Mouse (Mus musculus) kidney, postnatal 14 days (tissue): ENCODE measurements at regions not wholly inside any gene's neighbourhood (a gene's known extent, or its start where the extent isn't known, plus 50 kb on each side); places are given as distances from the start of the nearest gene placed in this dataset.
A peak's percentile ranks its signal among the peaks of the same experiment; 100 is the strongest.
"Not testable (repeated sequence)": the region's sequence is repeated elsewhere in the genome, so short reads cannot be mapped to it uniquely, and the experiment has no call there.

Experiments
- DNase-seq: peaks from one replicate; pipeline ENCODE4 v3.0.0; 2022; ENCODE audit warnings: mixed read lengths

DNA sequence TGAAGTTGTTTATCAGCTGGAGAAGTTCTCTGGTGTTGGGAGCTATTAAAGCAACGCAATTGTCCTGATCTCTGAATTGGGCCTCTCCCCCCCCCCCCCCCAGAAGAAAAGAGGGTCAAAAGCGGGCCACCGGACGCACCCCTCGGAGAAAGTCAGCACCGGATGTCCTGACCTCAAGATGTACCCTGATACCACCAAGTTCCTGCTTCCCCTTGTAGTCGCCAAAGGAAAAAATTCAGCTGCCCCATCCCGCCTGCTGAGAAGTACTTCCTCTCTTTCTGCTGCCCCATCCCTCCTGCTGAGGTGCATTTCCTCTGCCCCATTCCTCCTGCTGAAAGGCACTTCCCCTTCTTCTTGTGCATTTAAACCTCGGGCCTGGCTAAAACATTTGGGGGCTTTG, 1191.1 kb upstream of the 1700008P02Rik start:
- not testable (repeated sequence) for DNase-seq

DNA sequence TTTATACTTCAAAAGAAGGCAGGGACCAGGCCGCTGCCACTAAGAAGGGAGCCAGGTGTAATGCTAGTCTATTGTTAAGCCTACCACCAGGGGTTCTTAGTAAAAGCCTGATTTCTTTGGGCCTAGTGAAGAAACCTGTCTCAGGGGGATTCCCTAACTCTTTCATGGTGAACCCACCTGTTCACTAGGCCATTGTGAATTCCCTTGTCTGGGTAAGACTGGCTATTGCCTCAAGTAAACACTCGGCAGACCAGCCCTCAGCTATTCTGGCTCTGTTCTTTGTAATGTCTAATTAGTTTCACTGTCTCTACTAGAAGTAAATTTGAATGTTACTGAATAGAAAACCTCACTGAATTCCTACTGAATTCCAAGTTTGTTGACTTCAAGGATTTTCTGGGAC, 1184.9 kb upstream of the 1700008P02Rik start:
- DNase-seq = not testable (repeated sequence)

DNA sequence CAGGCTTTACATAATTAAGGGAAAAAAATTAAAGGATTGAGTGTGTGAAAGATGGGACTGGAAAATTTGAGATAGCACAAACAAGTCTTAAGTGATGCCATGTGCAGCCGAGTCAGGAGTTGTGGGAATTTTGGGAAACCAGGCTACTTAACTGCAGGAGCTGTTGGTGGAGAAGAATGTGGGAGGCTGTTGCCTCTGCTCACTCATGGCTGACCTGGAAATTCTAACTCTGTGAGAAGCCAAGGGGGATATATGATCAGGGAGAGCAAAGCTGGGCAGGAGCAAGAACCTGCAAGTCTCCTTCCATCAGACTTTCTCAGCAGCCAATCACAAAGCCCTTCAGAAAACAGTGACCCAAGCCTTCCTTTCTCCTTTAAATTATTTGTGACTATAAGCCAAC, 1184.0 kb upstream of the 1700008P02Rik start:
- DNase-seq = no peak

DNA sequence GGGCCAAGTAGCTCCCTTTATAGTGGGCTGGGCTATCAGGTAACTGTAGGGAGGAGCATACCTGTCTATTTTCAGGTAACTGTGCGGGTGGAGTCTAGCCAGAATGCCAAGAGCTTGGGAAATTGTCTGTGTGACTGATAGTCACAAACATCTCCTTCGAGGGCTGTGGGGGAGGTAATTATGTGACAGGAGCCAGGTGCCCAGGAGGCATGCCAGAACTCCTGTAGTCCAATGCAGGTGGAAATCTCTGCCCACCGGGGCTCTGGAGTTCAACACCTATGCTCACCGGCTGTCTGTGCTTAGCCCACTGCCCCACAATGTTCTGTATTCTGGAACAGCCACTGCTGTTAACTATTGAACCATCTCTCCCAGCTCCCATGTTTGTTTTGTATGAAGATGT, 1179.2 kb upstream of the 1700008P02Rik start:
- no peak for DNase-seq

GRCm38 (mm10) chr3:7787665-7788064, 1167.4 kb upstream of the 1700008P02Rik start:
- DNase-seq = no peak

DNA sequence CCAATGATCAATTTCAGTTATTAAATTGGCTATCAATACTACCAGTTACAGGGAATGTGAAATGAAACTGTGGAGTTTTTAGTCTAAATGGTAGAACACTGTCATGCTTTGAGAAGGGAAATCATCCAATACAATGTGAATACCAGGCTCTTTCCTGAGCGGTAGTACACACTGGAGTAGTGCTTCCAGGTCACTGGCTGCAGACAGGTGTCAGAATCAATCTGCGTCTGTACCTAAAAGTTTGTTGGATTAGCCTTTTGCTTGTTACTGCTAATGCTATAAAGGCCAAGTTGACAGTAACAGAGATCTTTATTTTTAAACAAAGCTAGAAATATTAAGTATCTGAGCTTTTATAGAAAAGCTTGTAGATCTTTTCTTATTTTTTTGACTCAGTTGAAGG, 1164.9 kb upstream of the 1700008P02Rik start:
- no peak for DNase-seq

- DNase-seq = peak; percentile 34
Observed at GRCm38 (mm10) chr3:7755445-7755844, 1135.2 kb upstream of the 1700008P02Rik start.

DNA sequence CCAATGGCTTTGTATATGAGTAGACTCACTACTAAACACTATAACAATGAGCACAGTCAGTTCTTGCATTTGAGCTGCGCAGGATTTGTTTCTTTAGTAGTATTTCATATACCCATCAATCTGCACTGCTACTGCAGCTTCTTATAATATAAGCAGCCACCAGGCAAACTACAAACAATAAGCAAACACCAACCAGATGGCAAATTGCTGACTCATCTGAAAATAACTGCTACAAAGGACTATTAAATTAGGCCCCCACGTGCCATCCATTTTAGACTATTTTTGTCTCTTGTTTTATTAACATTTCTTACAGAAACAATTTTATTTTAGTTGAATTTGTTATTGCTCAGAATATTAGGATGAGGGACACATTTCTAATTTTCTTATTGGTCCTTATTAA, 1093.5 kb upstream of the 1700008P02Rik start:
- DNase-seq = no peak

GRCm38 (mm10) chr3:7713130-7713529, 1092.9 kb upstream of the 1700008P02Rik start:
- DNase-seq = no peak

- DNase-seq = no peak
Observed at GRCm38 (mm10) chr3:7712466-7712865, 1092.2 kb upstream of the 1700008P02Rik start.

GRCm38 (mm10) chr3:7708609-7709008, 1088.4 kb upstream of the 1700008P02Rik start:
- no peak for DNase-seq

- DNase-seq = no peak
Observed at GRCm38 (mm10) chr3:7683536-7683935, 1063.3 kb upstream of the 1700008P02Rik start.

GRCm38 (mm10) chr3:7682816-7683215, 1062.6 kb upstream of the 1700008P02Rik start:
- not testable (repeated sequence) for DNase-seq

- DNase-seq = no peak
Observed at GRCm38 (mm10) chr3:7682311-7682710, 1062.1 kb upstream of the 1700008P02Rik start.

DNA sequence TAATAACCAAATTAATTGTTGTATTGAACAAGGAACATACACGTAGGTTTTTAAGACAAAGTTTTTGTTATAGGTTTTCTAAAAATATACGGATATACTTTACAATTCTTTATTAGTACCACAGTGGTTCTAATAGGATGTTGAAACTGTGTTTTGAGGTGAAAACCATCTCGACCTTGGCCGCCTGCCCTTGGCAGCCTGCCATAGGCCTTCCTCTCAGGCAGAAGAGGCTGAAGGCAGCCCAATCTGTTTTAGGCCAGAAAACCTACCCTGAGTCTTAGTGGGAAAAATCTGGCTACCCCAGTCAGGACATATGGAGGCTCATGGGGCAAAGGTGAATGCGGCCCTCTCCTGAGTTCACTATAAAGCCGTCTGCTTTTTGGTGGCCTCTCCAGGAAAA, 1049.7 kb upstream of the 1700008P02Rik start:
- DNase-seq = no peak

- DNase-seq = not testable (repeated sequence)
Observed at GRCm38 (mm10) chr3:7667851-7668250, 1047.6 kb upstream of the 1700008P02Rik start.

- peak; percentile 41 for DNase-seq
Observed at GRCm38 (mm10) chr3:7666391-7667142, 1046.3 kb upstream of the 1700008P02Rik start.
